Mouse (Mus musculus) stomach, embryonic 16.5 days (tissue): Measurements from ENCODE around the gene Atxn10. TPM values are rescaled to one million over a fixed set of nuclear protein-coding genes. Genes with fewer than 3 reads are reported as not detected.

ENCODE experiments used
- ATAC-seq: fragments of 200-750 bp; cut with Nextera tagmentation; 2 replicates; pipeline ENCODE4 v1.8.0; 2017; ENCODE audit warnings: moderate number of reproducible peaks, moderate TSS enrichment; ENCODE audit not compliant: insufficient read depth, low FRiP score
- H3K27ac ChIP-seq: fragments of 300-500 bp; sonication (generic); 2 replicates; pipeline ENCODE4 v1.5.1; 2014; ENCODE audit warnings: low read length
- H3K27me3 ChIP-seq: fragments of 300-500 bp; sonication (generic); 2 replicates; pipeline ENCODE4 v1.6.1; 2014; ENCODE audit warnings: low read length, control low read depth, mixed read lengths; ENCODE audit not compliant: control insufficient read depth, insufficient read depth
- H3K36me3 ChIP-seq: fragments of 300-500 bp; sonication (generic); 2 replicates; pipeline ENCODE4 v1.6.1; 2014; ENCODE audit warnings: low read length; ENCODE audit not compliant: control insufficient read depth, insufficient read depth
- H3K4me1 ChIP-seq: fragments of 300-500 bp; sonication (generic); 2 replicates; pipeline ENCODE4 v1.6.1; 2014; ENCODE audit warnings: low read length, control low read depth, mixed read lengths; ENCODE audit not compliant: control insufficient read depth, insufficient read depth
- H3K4me2 ChIP-seq: fragments of 300-500 bp; sonication (generic); 2 replicates; pipeline ENCODE4 v1.6.1; 2014; ENCODE audit warnings: low read depth, low read length, mixed read lengths
- H3K4me3 ChIP-seq: fragments of 300-500 bp; sonication (generic); replicated peaks from 2 replicates; pipeline ENCODE4 v1.5.1; 2014; ENCODE audit warnings: mild to moderate bottlenecking, low read length
- H3K9ac ChIP-seq: fragments of 300-500 bp; sonication (generic); 2 replicates; pipeline ENCODE4 v1.6.1; 2014; ENCODE audit warnings: low read length
- H3K9me3 ChIP-seq: fragments of 300-500 bp; sonication (generic); replicated peaks from 2 replicates; pipeline ENCODE4 v1.6.1; 2016; ENCODE audit warnings: low read length, control low read depth; ENCODE audit not compliant: control insufficient read depth
- WGBS: fragments of 180-500 bp; shearing (Covaris S2); extraction: QIAGEN DNeasy Blood & Tissue Kit; methylation state at CpG from one replicate; pipeline ENCODE4 v1.1.7; 2014; 5-methylcytosine and 5-hydroxymethylcytosine counted together
- polyA plus RNA-seq: library from polyadenylated mRNA; unstranded; fragments of >200 nt; fragmentation: Nextera tagmentation; extraction: Ambion mirVana; gene quantifications from 2 replicates; pipeline ENCODE4 v1.2.1, GENCODE M21; 2015

The Atxn10 gene
- polyA plus RNA-seq = 209 and 215 TPM in 2 replicates

DNA sequence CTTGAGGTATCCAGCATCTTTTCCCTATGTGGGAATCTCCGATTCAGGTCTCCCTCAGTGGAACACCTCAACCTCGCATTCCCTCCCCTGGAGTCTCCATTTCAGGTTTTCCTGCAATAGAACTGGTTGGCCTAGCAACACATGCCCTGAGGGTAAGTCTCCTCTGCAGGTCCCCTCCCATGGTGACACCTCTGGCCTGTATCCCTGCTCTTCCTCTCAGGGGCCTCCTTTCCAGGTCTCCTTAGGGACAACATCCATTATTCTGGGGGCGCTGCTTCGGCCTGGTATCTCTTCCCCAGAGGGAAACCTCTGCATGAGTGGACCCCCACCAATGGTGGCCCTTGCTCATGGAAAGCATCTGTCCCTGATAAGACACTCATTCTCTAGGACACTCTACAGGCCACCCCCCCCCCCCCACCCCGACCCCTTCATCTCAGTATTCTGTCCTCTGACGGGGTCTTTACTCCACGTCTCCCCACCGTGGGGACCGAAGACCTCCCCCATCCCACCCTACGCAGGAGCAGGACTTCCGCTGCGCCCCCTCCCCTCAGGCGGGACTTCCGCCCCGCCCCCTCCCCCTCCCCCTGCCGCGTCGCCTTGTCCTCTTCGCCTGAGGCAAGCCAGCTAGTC lies at the start of gene Atxn10:
Gene Atxn10, plus strand, starts transcription at position 575 of the 630 bp plus-strand sequence.
- H3K27me3 ChIP-seq = no peaks in the 10 kb centered on the region
- H3K4me3 ChIP-seq = peak within 1 kb of the TSS; percentile 99
- H3K4me1 ChIP-seq = peaks cover 9% of the 10 kb centered on the region
- peak within 1 kb of the TSS; percentile 99 for H3K9ac ChIP-seq
- no peaks in the 10 kb centered on the region for H3K9me3 ChIP-seq
- peak within 1 kb of the TSS; percentile 99 for H3K27ac ChIP-seq
- no peak; the same call in 1 of the 2 replicates for ATAC-seq
- H3K4me2 ChIP-seq = peak within 1 kb of the TSS; percentile 57
- no peaks in the 10 kb centered on the region for H3K36me3 ChIP-seq
- 10% methylated on average over 18 of the region's 19 CpGs for WGBS

GRCm38 (mm10) chr15:85294632-85295031 lies 41.4 kb upstream of the Atxn10 start:
- Histone ChIP-seq H3K27ac (no peak overlapping the region), H3K4me2 (no peak overlapping the region), H3K27me3 (no peaks in the 10 kb centered on the region), H3K4me3 (no peak overlapping the region), H3K36me3 (no peaks in the 10 kb centered on the region), H3K9me3 (no peaks in the 10 kb centered on the region), H3K9ac (no peak overlapping the region), H3K4me1 (peaks cover 9% of the 10 kb centered on the region)
- 92% methylated on average over 3 of the region's 3 CpGs for WGBS
- ATAC-seq = no peak

- no peaks in the 10 kb centered on the region for H3K36me3 ChIP-seq
- no peak for ATAC-seq
- no peaks in the 10 kb centered on the region for H3K27me3 ChIP-seq
- peaks cover 9% of the 10 kb centered on the region for H3K4me1 ChIP-seq
- H3K4me3 ChIP-seq = no peak overlapping the region
- no peak overlapping the region for H3K27ac ChIP-seq
- 61% methylated on average over 8 of the region's 8 CpGs for WGBS
- no peak overlapping the region for H3K4me2 ChIP-seq
- H3K9me3 ChIP-seq = no peaks in the 10 kb centered on the region
- H3K9ac ChIP-seq = no peak overlapping the region
Observed at GRCm38 (mm10) chr15:85295544-85295943, 40.5 kb upstream of the Atxn10 start.

- no peak overlapping the region for H3K27ac ChIP-seq
- 64% methylated on average over 2 of the region's 2 CpGs for WGBS
- H3K4me3 ChIP-seq = no peak overlapping the region
- no peak overlapping the region for H3K9ac ChIP-seq
- H3K36me3 ChIP-seq = no peaks in the 10 kb centered on the region
- no peaks in the 10 kb centered on the region for H3K27me3 ChIP-seq
- H3K4me2 ChIP-seq = no peak overlapping the region
- no peaks in the 10 kb centered on the region for H3K9me3 ChIP-seq
- no peak for ATAC-seq
- peaks cover 9% of the 10 kb centered on the region for H3K4me1 ChIP-seq
Observed at GRCm38 (mm10) chr15:85295977-85296376, 40.1 kb upstream of the Atxn10 start.

- no peak for ATAC-seq
- peaks cover 9% of the 10 kb centered on the region for H3K4me1 ChIP-seq
- no peak overlapping the region for H3K27ac ChIP-seq
- H3K9ac ChIP-seq = no peak overlapping the region
- H3K27me3 ChIP-seq = no peaks in the 10 kb centered on the region
- H3K9me3 ChIP-seq = no peaks in the 10 kb centered on the region
- no peak overlapping the region for H3K4me2 ChIP-seq
- WGBS = 68% methylated on average over 3 of the region's 3 CpGs
- no peaks in the 10 kb centered on the region for H3K36me3 ChIP-seq
- no peak overlapping the region for H3K4me3 ChIP-seq
Observed at GRCm38 (mm10) chr15:85296538-85296937, 39.5 kb upstream of the Atxn10 start.

- Histone ChIP-seq H3K36me3 (no peaks in the 10 kb centered on the region), H3K9me3 (no peaks in the 10 kb centered on the region), H3K4me1 (peaks cover 9% of the 10 kb centered on the region), H3K9ac (no peak overlapping the region; the same call in 1 of the 2 replicates), H3K27ac (no peak overlapping the region), H3K4me3 (peak overlapping the region; percentile 23; the same call in 1 of the 2 replicates), H3K4me2 (peak overlapping the region; percentile 54), H3K27me3 (no peaks in the 10 kb centered on the region)
- WGBS = 33% methylated on average over 17 of the region's 17 CpGs
- 0 out of 2 replicates have a peak, but pooled peaks have one; percentile 30 for ATAC-seq
Observed at GRCm38 (mm10) chr15:85298167-85298781, 37.8 kb upstream of the Atxn10 start.

- Histone ChIP-seq H3K9me3 (no peaks in the 10 kb centered on the region), H3K27me3 (no peaks in the 10 kb centered on the region), H3K36me3 (no peaks in the 10 kb centered on the region), H3K4me2 (no peak overlapping the region), H3K4me1 (peaks cover 9% of the 10 kb centered on the region), H3K27ac (no peak overlapping the region), H3K4me3 (no peak overlapping the region), H3K9ac (no peak overlapping the region)
- 83% methylated on average over 9 of the region's 9 CpGs for whole genome bisulfite sequencing
- no peak for ATAC-seq
Observed at GRCm38 (mm10) chr15:85298946-85299345, 37.1 kb upstream of the Atxn10 start.

- ATAC-seq = no peak
- peaks cover 4% of the 10 kb centered on the region for H3K4me1 ChIP-seq
Observed at GRCm38 (mm10) chr15:85303241-85303640, 32.8 kb upstream of the Atxn10 start.

DNA sequence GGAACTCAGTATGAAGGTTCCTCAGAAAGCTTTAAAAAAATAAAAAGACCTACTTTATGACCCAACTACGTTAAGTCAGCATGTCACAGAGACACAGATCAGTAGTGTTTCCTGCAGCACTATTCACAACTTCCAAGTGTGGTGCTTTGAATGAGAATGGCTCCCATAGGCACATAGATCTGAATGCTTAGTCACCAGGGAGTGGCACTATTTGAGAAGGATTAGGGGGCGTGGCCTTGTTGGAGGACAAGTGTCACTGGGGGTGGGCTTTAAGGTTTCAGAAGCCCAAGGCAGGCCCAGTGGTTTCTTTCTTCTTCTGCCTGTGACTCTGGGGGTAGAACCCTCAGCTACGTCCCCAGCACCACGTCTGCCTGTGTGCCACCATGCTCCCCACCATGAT lies 32.1 kb upstream of the Atxn10 start:
- H3K4me2 ChIP-seq = no peak overlapping the region
- H3K4me3 ChIP-seq = no peak overlapping the region
- WGBS = 89% methylated on average over 4 of the region's 4 CpGs
- H3K27ac ChIP-seq = no peak overlapping the region
- no peaks in the 10 kb centered on the region for H3K27me3 ChIP-seq
- ATAC-seq = no peak
- H3K9ac ChIP-seq = no peak overlapping the region
- H3K4me1 ChIP-seq = no peaks in the 10 kb centered on the region
- H3K36me3 ChIP-seq = no peaks in the 10 kb centered on the region
- H3K9me3 ChIP-seq = peaks cover 4% of the 10 kb centered on the region

More at GRCm38 (mm10) chr15:85303241-85303640, 32.8 kb upstream of the Atxn10 start:
- Histone ChIP-seq H3K4me3 (no peak overlapping the region), H3K4me2 (no peak overlapping the region), H3K27me3 (no peaks in the 10 kb centered on the region), H3K27ac (no peak overlapping the region), H3K9me3 (peaks cover 4% of the 10 kb centered on the region), H3K36me3 (no peaks in the 10 kb centered on the region), H3K9ac (no peak overlapping the region)
- 68% methylated on average over 4 of the region's 4 CpGs for WGBS
